Mouse (Mus musculus): ENCODE results near the gene Fgf11.

Gene Fgf11

GRCm38 (mm10) chr11:69781828-69782227, 19.8 kb downstream of the Fgf11 start:
- no peak for DNase-seq (ENCODE audit: low read depth)

GRCm38 (mm10) chr11:69778985-69779384, 22.7 kb downstream of the Fgf11 start:
- DNase-seq (ENCODE audit: low read depth), result no peak

- no peak for DNase-seq (ENCODE audit: low read depth)
Observed at GRCm38 (mm10) chr11:69778258-69778982, 23.2 kb downstream of the Fgf11 start.

GRCm38 (mm10) chr11:69777504-69778257, 24.0 kb downstream of the Fgf11 start:
- no peak for DNase-seq (ENCODE audit: low read depth)

GRCm38 (mm10) chr11:69776488-69776887, 25.2 kb downstream of the Fgf11 start:
- no peak for DNase-seq (ENCODE audit: low read depth)

GRCm38 (mm10) chr11:69775716-69776115, 25.9 kb downstream of the Fgf11 start:
- DNase-seq (ENCODE audit: low read depth), result no peak

GRCm38 (mm10) chr11:69774961-69775360, 26.7 kb downstream of the Fgf11 start:
- no peak for DNase-seq (ENCODE audit: low read depth)

GRCm38 (mm10) chr11:69767625-69767909, 34.1 kb downstream of the Fgf11 start:
- DNase-seq (ENCODE audit: low read depth), result no peak

- DNase-seq (ENCODE audit: low read depth), result no peak
Observed at GRCm38 (mm10) chr11:69766872-69767624, 34.6 kb downstream of the Fgf11 start.

- peak; percentile 40 for DNase-seq (ENCODE audit: low read depth)
Observed at GRCm38 (mm10) chr11:69766126-69766609, 35.5 kb downstream of the Fgf11 start.

GRCm38 (mm10) chr11:69765221-69766125, 36.2 kb downstream of the Fgf11 start, which contains the start of gene Zbtb4:
Gene Zbtb4 (plus strand): TSS chr11:69765912.
- DNase-seq (ENCODE audit: low read depth), result peak; percentile 39

- DNase-seq (ENCODE audit: low read depth), result peak; percentile 62
Observed at GRCm38 (mm10) chr11:69763551-69763950, 38.1 kb downstream of the Fgf11 start.

- no peak for DNase-seq (ENCODE audit: low read depth)
Observed at GRCm38 (mm10) chr11:69761868-69762267, 39.8 kb downstream of the Fgf11 start, which contains the start of gene Slc35g3. Gene Slc35g3 (minus strand): TSS chr11:69761968.

- no peak for DNase-seq (ENCODE audit: low read depth)
Observed at GRCm38 (mm10) chr11:69760901-69761200, 40.8 kb downstream of the Fgf11 start.

GRCm38 (mm10) chr11:69760160-69760900, 41.3 kb downstream of the Fgf11 start:
- DNase-seq (ENCODE audit: low read depth), result no peak

- peak; percentile 97 for DNase-seq (ENCODE audit: low read depth)
Observed at GRCm38 (mm10) chr11:69758971-69759721, 42.5 kb downstream of the Fgf11 start.

GRCm38 (mm10) chr11:69758478-69758970, 43.1 kb downstream of the Fgf11 start, which contains the start of gene Polr2a:
Gene Polr2a (minus strand): TSS chr11:69758637.
- DNase-seq (ENCODE audit: low read depth), result peak; percentile 99

- peak; percentile 95 for DNase-seq (ENCODE audit: low read depth)
Observed at GRCm38 (mm10) chr11:69758090-69758456, 43.6 kb downstream of the Fgf11 start.

GRCm38 (mm10) chr11:69757303-69758089, 44.2 kb downstream of the Fgf11 start:
- no peak for DNase-seq (ENCODE audit: low read depth)

Measured in 416B (cell line).